Mouse (Mus musculus) CH12F3 (cell line): Measurements from ENCODE around the gene Tbc1d25.

Experiments used
- in situ Hi-C: fragments of 300-500 bp; cut with MboI; formaldehyde crosslinking; loops from 2 replicates; pipeline ENCODE4 v1.14.3; 2020; ENCODE audit warnings: low sequenced_read_pairs

The Tbc1d25 gene

GRCm38 (mm10) chrX:8182871-8183540 lies 7.0 kb upstream of the Tbc1d25 start:
- in situ Hi-C loops = no loop called here

GRCm38 (mm10) chrX:8179646-8180045 lies 3.7 kb upstream of the Tbc1d25 start:
- in situ Hi-C loops = no loop called here

GRCm38 (mm10) chrX:8178871-8179270 lies 2.9 kb upstream of the Tbc1d25 start:
- in situ Hi-C loops = no loop called here

- in situ Hi-C loops = no loop called here
Measured at GRCm38 (mm10) chrX:8175169-8175503, 845 bp downstream of the Tbc1d25 start.

GRCm38 (mm10) chrX:8167716-8168647 lies 8.0 kb downstream of the Tbc1d25 start:
- in situ Hi-C loops = no loop called here

GRCm38 (mm10) chrX:8164471-8164870 lies 11.5 kb downstream of the Tbc1d25 start:
- in situ Hi-C loops = no loop called here

- in situ Hi-C loops = no loop called here
Measured at GRCm38 (mm10) chrX:8163076-8163475, 12.9 kb downstream of the Tbc1d25 start.

- in situ Hi-C loops = no loop called here
Measured at GRCm38 (mm10) chrX:8145153-8145991, 30.6 kb downstream of the Tbc1d25 start, which contains the start of gene Rbm3. Gene Rbm3 (minus strand): TSS chrX:8145880.

GRCm38 (mm10) chrX:8143750-8144149 lies 32.2 kb downstream of the Tbc1d25 start:
- in situ Hi-C loops = no loop called here

- in situ Hi-C loops = no loop called here
Measured at GRCm38 (mm10) chrX:8142948-8143347, 33.0 kb downstream of the Tbc1d25 start.

GRCm38 (mm10) chrX:8141058-8141457 lies 34.9 kb downstream of the Tbc1d25 start:
- in situ Hi-C loops = no loop called here

GRCm38 (mm10) chrX:8140446-8140845 lies 35.5 kb downstream of the Tbc1d25 start:
- in situ Hi-C loops = no loop called here

- in situ Hi-C loops = no loop called here
Measured at GRCm38 (mm10) chrX:8139480-8139879, 36.5 kb downstream of the Tbc1d25 start.

- in situ Hi-C loops = no loop called here
Measured at GRCm38 (mm10) chrX:8135886-8136285, 40.1 kb downstream of the Tbc1d25 start.

- in situ Hi-C loops = no loop called here
Measured at GRCm38 (mm10) chrX:8132017-8132976, 43.7 kb downstream of the Tbc1d25 start, which contains the start of gene Wdr13. Gene Wdr13 (minus strand): TSS chrX:8132892.

GRCm38 (mm10) chrX:8131393-8131792 lies 44.6 kb downstream of the Tbc1d25 start:
- in situ Hi-C loops = no loop called here

- in situ Hi-C loops = no loop called here
Measured at GRCm38 (mm10) chrX:8125235-8125634, 50.7 kb downstream of the Tbc1d25 start.

- in situ Hi-C loops = loop anchor here (25.0 kb wide), 1 partner anchor 212 kb away; the partner anchor contains the start of genes Gm10490, Gm10491 and Pcsk1n
Measured at GRCm38 (mm10) chrX:8123821-8124470, 52.0 kb downstream of the Tbc1d25 start.

GRCm38 (mm10) chrX:8117264-8117663 lies 58.7 kb downstream of the Tbc1d25 start:
- in situ Hi-C loops = loop anchor here (25.0 kb wide), 1 partner anchor 205 kb away; the partner anchor contains the start of genes Gm10490, Gm10491 and Pcsk1n
